Mouse (Mus musculus): ENCODE results near the gene Cenpm. TPM values are rescaled to one million over a fixed set of nuclear protein-coding genes. Genes with fewer than 3 reads are reported as not detected.
A peak's percentile ranks its signal among the peaks of the same experiment; 100 is the strongest.

Cenpm gene
- total RNA-seq, 1 experiment from 2014 or later: 5.9 TPM

- DNase-seq: no peak
Measured at GRCm38 (mm10) chr15:82215332-82216046, 29.1 kb downstream of the Cenpm start.

GRCm38 (mm10) chr15:82213222-82213621, 31.3 kb downstream of the Cenpm start:
- DNase-seq: no peak

- peak; percentile 24 for DNase-seq
Measured at GRCm38 (mm10) chr15:82212752-82213063, 31.8 kb downstream of the Cenpm start, which contains the start of gene Shisa8. Shisa8 (minus strand) TSS chr15:82212815.

- DNase-seq: peak; percentile 29
Measured at GRCm38 (mm10) chr15:82211911-82212751, 32.4 kb downstream of the Cenpm start.

GRCm38 (mm10) chr15:82211281-82211680, 33.3 kb downstream of the Cenpm start:
- no peak for DNase-seq

- no peak for DNase-seq
Measured at GRCm38 (mm10) chr15:82210801-82211200, 33.7 kb downstream of the Cenpm start.

GRCm38 (mm10) chr15:82209295-82210050, 35.1 kb downstream of the Cenpm start:
- no peak for DNase-seq

- DNase-seq: no peak
Measured at GRCm38 (mm10) chr15:82208307-82208706, 36.2 kb downstream of the Cenpm start.

GRCm38 (mm10) chr15:82207504-82208219, 36.9 kb downstream of the Cenpm start:
- no peak for DNase-seq

- no peak for DNase-seq
Measured at GRCm38 (mm10) chr15:82207105-82207459, 37.5 kb downstream of the Cenpm start.

GRCm38 (mm10) chr15:82206365-82207104, 38.0 kb downstream of the Cenpm start:
- peak; percentile 67 for DNase-seq

- no peak for DNase-seq
Measured at GRCm38 (mm10) chr15:82204680-82205371, 39.7 kb downstream of the Cenpm start.

GRCm38 (mm10) chr15:82203611-82204351, 40.8 kb downstream of the Cenpm start:
- DNase-seq: no peak

- no peak for DNase-seq
Measured at GRCm38 (mm10) chr15:82203090-82203489, 41.5 kb downstream of the Cenpm start.

GRCm38 (mm10) chr15:82202086-82202485, 42.5 kb downstream of the Cenpm start:
- DNase-seq: no peak

- no peak for DNase-seq
Measured at GRCm38 (mm10) chr15:82199546-82199945, 45.0 kb downstream of the Cenpm start.

- no peak for DNase-seq
Measured at GRCm38 (mm10) chr15:82198342-82198741, 46.2 kb downstream of the Cenpm start.

- DNase-seq: no peak
Measured at GRCm38 (mm10) chr15:82197937-82198336, 46.6 kb downstream of the Cenpm start.

GRCm38 (mm10) chr15:82197246-82197750, 47.2 kb downstream of the Cenpm start:
- no peak for DNase-seq

- DNase-seq: no peak
Measured at GRCm38 (mm10) chr15:82196300-82196699, 48.2 kb downstream of the Cenpm start.
